Mouse (Mus musculus): ENCODE data around the gene Apobr.

Gene Apobr

DNA sequence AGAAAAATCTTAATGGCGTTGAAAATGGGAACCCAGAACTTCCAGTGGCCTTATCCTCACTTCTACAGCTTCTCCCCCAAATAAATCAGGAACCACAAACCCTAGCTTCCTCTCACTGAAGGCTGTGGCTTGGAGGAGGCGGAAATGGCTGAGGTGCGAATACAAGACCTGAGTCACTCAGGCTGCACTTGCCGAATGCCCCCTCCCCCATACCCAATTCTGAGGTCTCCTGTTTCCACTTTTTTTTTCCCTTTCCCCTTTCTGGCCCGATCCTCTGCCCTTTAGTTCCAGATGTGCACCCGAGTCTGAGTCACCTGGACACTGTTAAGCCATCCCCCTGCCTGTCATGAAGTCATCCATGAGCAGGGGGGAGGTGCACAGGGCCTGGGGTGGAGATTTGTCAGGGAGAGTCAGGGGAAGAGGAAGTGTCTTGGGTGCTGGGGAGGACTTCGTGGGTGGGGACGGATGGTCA is at the start of gene Apobr:
TSS of gene Apobr (plus strand) at position 437 of the 472 bp plus-strand sequence.
- no peak for DNase-seq (ENCODE audit: low spot score)

- DNase-seq (ENCODE audit: low spot score): no peak
Measured at GRCm38 (mm10) chr7:126535766-126536165, 49.0 kb upstream of the Apobr start.

- DNase-seq (ENCODE audit: low spot score): no peak
Measured at GRCm38 (mm10) chr7:126536466-126536865, 48.3 kb upstream of the Apobr start.

- no peak for DNase-seq (ENCODE audit: low spot score)
Measured at GRCm38 (mm10) chr7:126537820-126538585, 46.7 kb upstream of the Apobr start.

GRCm38 (mm10) chr7:126541661-126542060 is 43.1 kb upstream of the Apobr start:
- no peak for DNase-seq (ENCODE audit: low spot score)

DNA sequence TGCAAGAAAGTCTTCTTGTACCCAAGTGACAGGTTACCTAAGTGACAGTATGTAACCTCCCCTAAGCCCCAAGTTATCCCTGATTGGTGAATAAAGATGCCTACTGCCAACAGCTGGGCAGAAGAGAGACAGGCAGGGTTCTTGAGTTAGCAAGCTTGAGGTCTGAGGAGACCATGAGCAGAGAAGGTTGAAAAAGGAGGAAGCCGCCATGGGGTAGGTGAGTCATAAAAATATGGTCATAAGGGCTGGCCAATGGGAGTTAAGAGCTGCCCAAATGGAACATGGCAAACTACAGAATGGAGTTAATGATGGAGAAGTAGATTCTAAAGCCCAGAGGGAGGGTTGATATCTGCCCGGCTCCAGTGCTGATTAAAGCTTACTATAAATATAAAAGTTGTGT is 39.1 kb upstream of the Apobr start:
- DNase-seq (ENCODE audit: low spot score): no peak

GRCm38 (mm10) chr7:126554796-126555195 is 29.9 kb upstream of the Apobr start:
- no peak for DNase-seq (ENCODE audit: low spot score)

DNA sequence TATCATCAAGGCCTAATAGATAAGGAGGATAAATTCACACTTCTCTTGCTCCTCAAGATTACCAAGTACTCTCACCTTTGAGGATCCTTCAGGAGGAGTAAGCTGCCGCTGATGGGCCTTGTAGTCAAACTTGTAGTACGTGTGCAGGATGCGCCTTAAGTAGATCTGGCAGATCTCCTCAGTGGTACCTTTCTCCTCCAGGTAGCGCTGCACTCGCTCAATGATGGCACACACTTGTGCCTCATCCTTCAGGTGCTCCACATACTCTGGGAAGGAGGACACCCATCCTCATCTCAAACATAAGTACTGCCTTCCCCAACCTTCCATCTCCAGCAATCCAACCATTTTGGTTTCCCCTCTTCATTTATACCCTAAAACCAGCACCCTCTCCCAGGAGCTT is 28.1 kb upstream of the Apobr start:
- no peak for DNase-seq (ENCODE audit: low spot score)

DNA sequence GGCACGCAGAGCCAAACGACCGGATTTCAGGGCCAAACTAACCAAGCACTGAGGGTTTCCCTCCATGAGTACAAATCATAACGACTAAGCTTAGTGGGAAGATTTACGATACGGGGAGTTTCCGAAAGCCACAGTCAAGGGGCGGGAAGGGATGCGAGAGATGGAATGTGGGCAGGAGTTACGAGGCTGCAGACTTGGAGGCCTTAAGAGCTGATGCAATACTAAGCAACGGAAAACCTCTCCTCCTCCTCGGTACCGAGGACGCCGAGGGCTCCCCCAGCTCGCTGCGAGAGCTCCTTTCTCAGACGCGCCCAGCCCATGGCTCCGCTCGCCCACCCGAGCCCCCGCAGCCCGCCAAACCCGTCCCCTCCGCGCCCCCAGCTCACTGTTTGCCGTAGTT is 19.0 kb upstream of the Apobr start:
- DNase-seq (ENCODE audit: low spot score): no peak

DNA sequence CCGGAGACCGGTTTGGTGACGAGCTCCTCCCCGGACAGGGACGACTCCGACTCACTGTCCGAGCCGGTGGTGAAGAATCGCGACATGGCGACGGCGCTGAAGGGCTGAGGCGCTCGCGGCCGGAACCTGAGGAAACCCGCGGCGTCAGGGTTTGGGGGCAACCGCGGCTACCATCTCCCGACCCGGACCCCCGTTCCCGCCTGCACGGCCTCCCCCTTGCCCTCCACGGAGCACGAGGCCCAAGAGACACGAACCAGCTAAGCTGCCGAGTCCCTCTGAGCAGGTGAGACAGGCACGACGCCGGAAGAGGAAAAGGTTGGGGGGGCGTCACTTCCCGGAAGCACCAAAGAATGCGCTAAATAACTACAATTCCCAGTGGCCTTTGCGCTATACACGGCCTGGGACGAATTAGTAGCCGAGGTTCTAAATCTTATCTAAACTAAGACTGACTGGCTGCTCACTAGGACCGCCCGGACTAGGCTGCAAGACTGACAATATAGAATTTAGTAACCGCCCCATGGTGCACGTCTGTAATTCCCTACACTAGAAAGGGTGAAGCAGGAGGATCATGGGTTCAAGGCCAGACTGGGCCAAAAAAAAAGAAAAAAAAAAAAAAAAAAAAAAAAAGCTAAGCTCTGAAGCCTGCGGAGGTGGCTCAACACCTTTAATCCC is 18.5 kb upstream of the Apobr start, which contains the start of gene Eif3c:
TSS of gene Eif3c (minus strand) at position 318 of the 672 bp plus-strand sequence.
- DNase-seq (ENCODE audit: low spot score): peak; percentile 55

- DNase-seq (ENCODE audit: low spot score): no peak
Measured at GRCm38 (mm10) chr7:126576946-126577345, 7.8 kb upstream of the Apobr start.

GRCm38 (mm10) chr7:126579172-126579571 is 5.6 kb upstream of the Apobr start:
- no peak for DNase-seq (ENCODE audit: low spot score)

DNA sequence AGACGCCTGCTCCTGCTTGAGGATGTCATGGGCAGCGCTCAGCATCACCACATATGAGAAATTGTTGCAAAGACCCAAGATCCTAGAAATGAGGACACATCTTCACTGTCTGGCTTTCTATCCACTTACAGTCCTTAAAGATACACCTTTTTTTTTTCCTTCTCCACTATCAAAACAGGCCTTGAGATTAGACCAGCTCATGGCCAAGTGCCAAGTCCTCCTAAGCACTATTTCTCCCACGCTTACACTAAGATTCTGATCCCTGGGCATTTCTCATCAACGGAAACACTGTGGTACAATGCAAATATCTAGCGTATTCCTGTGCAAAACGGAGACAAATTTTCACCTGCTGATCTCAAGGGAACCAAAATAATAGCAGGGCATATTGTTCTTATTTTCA is 3.1 kb upstream of the Apobr start:
- DNase-seq (ENCODE audit: low spot score): no peak

- no peak for DNase-seq (ENCODE audit: low spot score)
Measured at GRCm38 (mm10) chr7:126582759-126583158, 2.0 kb upstream of the Apobr start.

GRCm38 (mm10) chr7:126583251-126583709 is 1.5 kb upstream of the Apobr start:
- DNase-seq (ENCODE audit: low spot score): peak; percentile 72

- DNase-seq (ENCODE audit: low spot score): no peak
Measured at GRCm38 (mm10) chr7:126583761-126584160, 981 bp upstream of the Apobr start.

- DNase-seq (ENCODE audit: low spot score): no peak
Measured at GRCm38 (mm10) chr7:126585717-126586116, 975 bp downstream of the Apobr start, which contains the start of gene Cln3. TSS of gene Cln3 (minus strand) at chr7:126585817.

- no peak for DNase-seq (ENCODE audit: low spot score)
Measured at GRCm38 (mm10) chr7:126586839-126587238, 2.1 kb downstream of the Apobr start.

GRCm38 (mm10) chr7:126587779-126588178 is 3.0 kb downstream of the Apobr start:
- peak; percentile 50 for DNase-seq (ENCODE audit: low spot score)

DNA sequence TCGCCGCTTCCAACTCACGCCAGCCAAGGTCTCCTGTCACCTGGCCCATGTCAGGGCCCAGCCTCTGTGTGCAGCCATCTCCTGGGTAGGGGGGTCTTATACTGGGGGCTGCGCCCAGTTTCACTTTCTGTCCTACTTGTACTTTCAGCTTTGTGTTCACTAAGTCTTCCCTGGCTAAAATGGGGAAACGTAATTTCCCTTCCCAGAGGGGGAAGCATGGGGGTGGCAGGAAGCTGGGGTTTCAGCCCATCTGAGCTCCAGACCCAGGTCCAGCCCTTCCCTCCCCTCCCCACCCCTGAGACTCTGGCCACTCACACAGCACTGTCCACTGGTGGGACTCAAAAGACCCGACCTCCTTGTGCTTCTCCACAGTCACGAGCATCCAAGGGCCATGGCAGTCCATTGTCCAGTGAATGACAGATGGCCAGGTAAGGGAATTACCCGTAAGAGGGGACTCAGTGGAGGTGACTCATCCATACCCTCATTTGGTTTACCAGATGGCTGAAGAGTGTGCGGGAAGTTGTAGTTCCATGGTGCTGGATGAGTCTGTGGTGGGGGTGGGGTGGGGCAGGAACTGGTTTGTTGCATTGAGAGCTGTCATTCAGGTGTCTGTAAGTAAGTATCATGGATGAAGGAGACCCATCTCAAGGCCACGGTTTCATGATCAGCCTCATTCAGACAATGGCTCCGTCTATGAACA is 10.3 kb downstream of the Apobr start, which contains the start of gene Il27:
TSS of gene Il27 (minus strand) at position 80 of the 700 bp plus-strand sequence.
- no peak for DNase-seq (ENCODE audit: low spot score)

GRCm38 (mm10) chr7:126595890-126596289 is 11.1 kb downstream of the Apobr start:
- DNase-seq (ENCODE audit: low spot score): no peak

DNA sequence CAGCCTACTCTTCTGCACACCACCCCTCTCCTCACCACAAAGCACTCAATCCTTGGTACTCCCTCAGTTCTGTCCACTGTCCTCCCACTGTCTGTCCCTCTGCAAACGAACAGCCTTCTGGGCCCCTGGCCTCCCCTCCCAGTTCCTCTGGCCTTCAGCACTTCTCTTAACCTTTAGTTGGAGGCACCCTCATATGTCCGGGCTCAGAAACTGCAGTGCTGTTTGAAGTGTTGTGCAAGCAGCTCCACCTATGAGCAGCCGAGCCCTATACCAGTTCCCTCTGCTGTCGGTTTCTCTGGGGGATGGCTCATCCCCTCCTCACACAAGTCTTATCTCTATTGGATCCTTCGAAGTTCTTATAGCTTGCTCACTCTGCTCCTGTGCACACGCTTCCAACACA is 11.7 kb downstream of the Apobr start:
- no peak for DNase-seq (ENCODE audit: low spot score)
